Mouse (Mus musculus) erythroblast, embryonic 14.5 days (primary cell): Measurements from ENCODE around the gene Cdc37l1.

Experiments used
- GATA1 ChIP-seq: IDR thresholded peaks from 2 replicates; pipeline ENCODE4 v1.6.1; 2012; ENCODE audit warnings: low read length, inconsistent platforms, mixed read lengths
- TAL1 ChIP-seq: IDR thresholded peaks from 3 replicates; pipeline ENCODE4 v1.6.1; 2012; ENCODE audit warnings: low read length, inconsistent platforms, mixed read lengths

- no peak for TF ChIP-seq TAL1
- TF ChIP-seq GATA1 = no peak
Measured at GRCm38 (mm10) chr19:28995366-28995765, 5.2 kb downstream of the Cdc37l1 start.
